Comparison of ENCODE assay signal across 17 mouse cellular contexts in genomic region chr8:91648776-91649175, GRCm38 (mm10).
DNase-seq lines count a peak whose midpoint lies in the region; ATAC-seq and TF ChIP-seq lines count a peak whose summit lies in the region.
"Had no signal": no experiment of that assay in that cellular context is flagged by ENCODE, and none has a peak within 500 bp of the region (broad histone marks: within the 10 kb centered on the region; RNA-seq: fewer than 3 reads in every experiment).

No protein-coding gene starts in this region.

- no peak for ATAC-seq in kidney, postnatal 0 days (replicated peaks; ENCODE audit: low FRiP score, low read depth)
- no peak for ATAC-seq in embryonic facial prominence, embryonic 14.5 days (ENCODE audit: low read depth)
- ATAC-seq in limb, embryonic 14.5 days (ENCODE audit: low FRiP score, low read depth) = no peak
- ATAC-seq: liver, embryonic 12.5 days had no signal

- H3K4me3 ChIP-seq in kidney, postnatal 0 days (replicated peaks; ENCODE audit: low read depth, low read length) = no peak overlapping the region
- no peak overlapping the region for H3K4me3 ChIP-seq in embryonic facial prominence, embryonic 14.5 days (ENCODE audit: low read depth, low read length)
- H3K4me3 ChIP-seq in limb, embryonic 14.5 days (replicated peaks; ENCODE audit: low read length) = no peak overlapping the region
- H3K4me3 ChIP-seq: forebrain, embryonic 12.5 days; heart, embryonic 15.5 days; liver, embryonic 12.5 days; myocyte had no signal

- no peaks in the 10 kb centered on the region for H3K9me3 ChIP-seq in kidney, postnatal 0 days (replicated peaks; ENCODE audit: low read length)
- H3K9me3 ChIP-seq in embryonic facial prominence, embryonic 14.5 days (ENCODE audit: control insufficient read depth, low read length) = no peaks in the 10 kb centered on the region
- no peaks in the 10 kb centered on the region for H3K9me3 ChIP-seq in limb, embryonic 14.5 days (ENCODE audit: control insufficient read depth, low read length)
- H3K9me3 ChIP-seq: forebrain, embryonic 12.5 days; heart, embryonic 15.5 days; liver, embryonic 12.5 days had no signal

- peak; percentile 63 for DNase-seq in kidney, postnatal 0 days (ENCODE audit: low spot score)
- no peak for DNase-seq in kidney, postnatal 36 days
- DNase-seq in embryo, embryonic 9.5 days (ENCODE audit: extremely low spot score) = peak; percentile 48
- peak; percentile 72 for DNase-seq in embryonic facial prominence, embryonic 14.5 days (ENCODE audit: low spot score)
- DNase-seq in limb, embryonic 14.5 days (ENCODE audit: low spot score) = peak; percentile 14
- DNase-seq in right cerebral cortex, postnatal 10 days (ENCODE audit: low spot score in 2 of 2) = no peak
- DNase-seq in right cerebral cortex, postnatal 14 days = no peak
- DNase-seq: adrenal gland, adult 2 months; cerebellum, adult 18-20 months; kidney, postnatal 10 days; layer of hippocampus, adult 9-11 months; right cerebral cortex, postnatal 25 days; thymus, adult 18-20 months had no signal

- no peaks in the 10 kb centered on the region for H3K27me3 ChIP-seq in kidney, postnatal 0 days (ENCODE audit: insufficient read depth, low read length)
- H3K27me3 ChIP-seq in embryonic facial prominence, embryonic 14.5 days (replicated peaks; ENCODE audit: control insufficient read depth, insufficient read depth, low read length) = no peaks in the 10 kb centered on the region
- H3K27me3 ChIP-seq in limb, embryonic 14.5 days (ENCODE audit: control insufficient read depth, insufficient read depth, low read length) = 0 out of 2 replicates have a peak, but pooled peaks cover 8% of the 10 kb centered on the region
- H3K27me3 ChIP-seq: heart, embryonic 15.5 days; liver, embryonic 12.5 days had no signal

- no peak for TF ChIP-seq POLR2A in limb, embryonic 14.5 days (IDR thresholded peaks at IDR 0.05; ENCODE audit: borderline replicate concordance, extremely low read depth, insufficient read depth, insufficient read length)

- TF ChIP-seq CTCF in kidney, postnatal 0 days (IDR thresholded peaks at IDR 0.05; ENCODE audit: low read depth) = no peak

- no peak overlapping the region for H3K27ac ChIP-seq in kidney, postnatal 0 days
- no peak overlapping the region for H3K27ac ChIP-seq in embryonic facial prominence, embryonic 14.5 days (replicated peaks; ENCODE audit: low read depth, low read length)
- no peak overlapping the region for H3K27ac ChIP-seq in limb, embryonic 14.5 days (replicated peaks; ENCODE audit: low read depth, low read length)
- H3K27ac ChIP-seq: forebrain, embryonic 12.5 days; heart, embryonic 15.5 days; liver, embryonic 12.5 days had no signal

- H3K9ac ChIP-seq in kidney, postnatal 0 days (ENCODE audit: low read depth, low read length) = no peak overlapping the region
- no peak overlapping the region for H3K9ac ChIP-seq in embryonic facial prominence, embryonic 14.5 days (ENCODE audit: low read depth, low read length)
- no peak overlapping the region for H3K9ac ChIP-seq in limb, embryonic 14.5 days (ENCODE audit: low read depth, low read length, severe bottlenecking)
- H3K9ac ChIP-seq: forebrain, embryonic 12.5 days; heart, embryonic 15.5 days; liver, embryonic 12.5 days had no signal

- 22% methylated on average over 9 of the region's 9 CpGs for WGBS in kidney, postnatal 0 days
- 8% methylated on average over 9 of the region's 9 CpGs for WGBS in embryonic facial prominence, embryonic 14.5 days
- 9% methylated on average over 9 of the region's 9 CpGs for WGBS in limb, embryonic 14.5 days

- H3K4me2 ChIP-seq in kidney, postnatal 0 days (ENCODE audit: low read length) = no peak overlapping the region
- H3K4me2 ChIP-seq in embryonic facial prominence, embryonic 14.5 days (ENCODE audit: low read depth, low read length) = peak overlapping the region; percentile 21; the same call in 1 of the 2 replicates
- no peak overlapping the region for H3K4me2 ChIP-seq in limb, embryonic 14.5 days (replicated peaks; ENCODE audit: low read depth, low read length, severe bottlenecking)
- H3K4me2 ChIP-seq: heart, embryonic 15.5 days; liver, embryonic 12.5 days had no signal

- H3K4me1 ChIP-seq in kidney, postnatal 0 days (replicated peaks; ENCODE audit: insufficient read depth, low read length) = peaks cover 18% of the 10 kb centered on the region
- peaks cover 25% of the 10 kb centered on the region for H3K4me1 ChIP-seq in embryonic facial prominence, embryonic 14.5 days (ENCODE audit: control insufficient read depth, insufficient read depth, low read length)
- H3K4me1 ChIP-seq in limb, embryonic 14.5 days (ENCODE audit: control insufficient read depth, insufficient read depth, low read length) = peaks cover 11% of the 10 kb centered on the region

- no peaks in the 10 kb centered on the region for H3K36me3 ChIP-seq in kidney, postnatal 0 days (ENCODE audit: insufficient read depth, low read length)
- no peaks in the 10 kb centered on the region for H3K36me3 ChIP-seq in embryonic facial prominence, embryonic 14.5 days (ENCODE audit: control insufficient read depth, insufficient read depth, low read length)
- no peaks in the 10 kb centered on the region for H3K36me3 ChIP-seq in limb, embryonic 14.5 days (ENCODE audit: control insufficient read depth, insufficient read depth, low read length)
- H3K36me3 ChIP-seq: forebrain, embryonic 12.5 days; heart, embryonic 15.5 days; liver, embryonic 12.5 days had no signal

Comparison
In these comparisons a context has a peak if more than half of its experiments do, and no peak if none do; other contexts are left out.
1. DNase-seq: peak in kidney, postnatal 0 days (single experiment), embryo, embryonic 9.5 days (single experiment), embryonic facial prominence, embryonic 14.5 days (single experiment) and limb, embryonic 14.5 days (single experiment); none in kidney, postnatal 36 days (0 of 2), right cerebral cortex, postnatal 10 days (0 of 2) and right cerebral cortex, postnatal 14 days (single experiment).